Comparison of ENCODE assay signal across 8 mouse cellular contexts in the genomic region with DNA sequence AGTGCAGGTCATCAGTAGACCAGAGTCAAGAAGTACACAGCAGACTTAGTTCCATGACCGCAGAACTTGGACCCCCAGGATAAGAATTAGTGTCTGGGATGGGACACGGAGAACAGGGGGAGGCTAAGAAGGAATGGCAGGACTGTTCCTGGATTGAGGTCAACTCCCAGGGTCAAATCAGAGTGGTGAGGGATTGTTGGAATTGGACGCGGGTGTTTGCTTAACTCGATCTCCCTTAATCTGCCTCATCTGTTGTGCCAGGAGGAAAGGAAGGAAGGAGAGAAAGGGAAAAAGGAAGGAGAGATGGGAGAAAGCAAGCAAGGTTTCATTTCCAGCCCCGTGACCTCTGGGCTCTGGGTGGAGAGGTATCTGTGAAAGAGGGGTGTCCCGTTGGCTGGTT. TPM values are rescaled to one million over a fixed set of nuclear protein-coding genes. Genes with fewer than 3 reads are reported as not detected.
DNase-seq lines count a peak whose midpoint lies in the region; ATAC-seq lines count a peak whose summit lies in the region.

A gene (plus strand): TSS at position 301 of the 400 bp plus-strand sequence.

- peak within 1 kb of the TSS; percentile 71 for H3K4me2 ChIP-seq in kidney, embryonic 16.5 days (replicated peaks; ENCODE audit: low read depth, low read length)
- H3K4me2 ChIP-seq in embryonic facial prominence, embryonic 12.5 days (replicated peaks) = peak within 1 kb of the TSS; percentile 83
- H3K4me2 ChIP-seq in hindbrain, embryonic 11.5 days (replicated peaks; ENCODE audit: low read depth, low read length) = peak within 1 kb of the TSS; percentile 43
- peak within 1 kb of the TSS; percentile 69 for H3K4me2 ChIP-seq in midbrain, embryonic 14.5 days (ENCODE audit: low read length)

- no peak for DNase-seq in kidney, postnatal 10 days
- no peak for DNase-seq in hindbrain, embryonic 11.5 days (ENCODE audit: low spot score)
- DNase-seq in midbrain, embryonic 14.5 days = no peak
- no peak for DNase-seq in spleen, postnatal 14 days (ENCODE audit: low spot score in 2 of 2)
- DNase-seq in spleen, adult 12 weeks (ENCODE audit: low spot score) = no peak
- no peak for DNase-seq in thymus, postnatal 14 days

- H3K9me3 ChIP-seq in kidney, embryonic 16.5 days (ENCODE audit: low read length) = no peaks in the 10 kb centered on the region
- H3K9me3 ChIP-seq in embryonic facial prominence, embryonic 12.5 days = no peaks in the 10 kb centered on the region
- no peaks in the 10 kb centered on the region for H3K9me3 ChIP-seq in hindbrain, embryonic 11.5 days (ENCODE audit: control insufficient read depth, low read length)
- H3K9me3 ChIP-seq in midbrain, embryonic 14.5 days (ENCODE audit: control insufficient read depth, low read length) = no peaks in the 10 kb centered on the region

- peak within 1 kb of the TSS; percentile 76 for H3K4me3 ChIP-seq in kidney, embryonic 16.5 days (ENCODE audit: low read length)
- H3K4me3 ChIP-seq in embryonic facial prominence, embryonic 12.5 days = peak within 1 kb of the TSS; percentile 71
- peak within 1 kb of the TSS; percentile 74 for H3K4me3 ChIP-seq in hindbrain, embryonic 11.5 days (ENCODE audit: low read depth, low read length)
- peak within 1 kb of the TSS; percentile 79 for H3K4me3 ChIP-seq in midbrain, embryonic 14.5 days (replicated peaks; ENCODE audit: low read depth, low read length)

- H3K4me1 ChIP-seq in kidney, embryonic 16.5 days (ENCODE audit: insufficient read depth, low read length) = peaks cover 28% of the 10 kb centered on the region
- H3K4me1 ChIP-seq in embryonic facial prominence, embryonic 12.5 days = peaks cover 20% of the 10 kb centered on the region
- peaks cover 3% of the 10 kb centered on the region; the same call in 1 of the 2 replicates for H3K4me1 ChIP-seq in hindbrain, embryonic 11.5 days (replicated peaks; ENCODE audit: control insufficient read depth, insufficient read depth, low read length)
- H3K4me1 ChIP-seq in midbrain, embryonic 14.5 days (ENCODE audit: control insufficient read depth, insufficient read depth, low read length) = peaks cover 19% of the 10 kb centered on the region

- peak within 1 kb of the TSS; percentile 88 for H3K27ac ChIP-seq in kidney, embryonic 16.5 days (ENCODE audit: low read length)
- H3K27ac ChIP-seq in embryonic facial prominence, embryonic 12.5 days = peak within 1 kb of the TSS; percentile 96
- H3K27ac ChIP-seq in hindbrain, embryonic 11.5 days (ENCODE audit: low read depth, low read length) = peak within 1 kb of the TSS; percentile 75
- peak within 1 kb of the TSS; percentile 83 for H3K27ac ChIP-seq in midbrain, embryonic 14.5 days (replicated peaks; ENCODE audit: low read depth, low read length)

- ATAC-seq in kidney, embryonic 16.5 days (ENCODE audit: low FRiP score, low TSS enrichment) = no peak
- no peak for ATAC-seq in embryonic facial prominence, embryonic 12.5 days (ENCODE audit: insufficient number of reproducible peaks, insufficient read depth, low FRiP score, low TSS enrichment)
- no peak for ATAC-seq in hindbrain, embryonic 11.5 days (ENCODE audit: low FRiP score)
- no peak for ATAC-seq in midbrain, embryonic 14.5 days (ENCODE audit: low FRiP score, low TSS enrichment)

- H3K9ac ChIP-seq in kidney, embryonic 16.5 days (replicated peaks; ENCODE audit: low read length) = peak within 1 kb of the TSS; percentile 91
- H3K9ac ChIP-seq in embryonic facial prominence, embryonic 12.5 days = peak within 1 kb of the TSS; percentile 93
- peak within 1 kb of the TSS; percentile 85 for H3K9ac ChIP-seq in hindbrain, embryonic 11.5 days (ENCODE audit: low read depth, low read length)
- peak within 1 kb of the TSS; percentile 88 for H3K9ac ChIP-seq in midbrain, embryonic 14.5 days (replicated peaks; ENCODE audit: low read length)

- H3K27me3 ChIP-seq in kidney, embryonic 16.5 days (ENCODE audit: insufficient read depth, low read length) = no peaks in the 10 kb centered on the region
- no peaks in the 10 kb centered on the region for H3K27me3 ChIP-seq in embryonic facial prominence, embryonic 12.5 days
- H3K27me3 ChIP-seq in hindbrain, embryonic 11.5 days (ENCODE audit: control insufficient read depth, insufficient read depth, low read length) = no peaks in the 10 kb centered on the region
- H3K27me3 ChIP-seq in midbrain, embryonic 14.5 days (ENCODE audit: control insufficient read depth, insufficient read depth, low read length) = no peaks in the 10 kb centered on the region

- H3K36me3 ChIP-seq in kidney, embryonic 16.5 days (ENCODE audit: insufficient read depth, low read length) = peaks cover 36% of the 10 kb centered on the region
- peaks cover 59% of the 10 kb centered on the region for H3K36me3 ChIP-seq in embryonic facial prominence, embryonic 12.5 days
- peaks cover 23% of the 10 kb centered on the region for H3K36me3 ChIP-seq in hindbrain, embryonic 11.5 days (ENCODE audit: control insufficient read depth, insufficient read depth, low read length)
- H3K36me3 ChIP-seq in midbrain, embryonic 14.5 days (ENCODE audit: control insufficient read depth, insufficient read depth, low read length) = peaks cover 53% of the 10 kb centered on the region

- 12% methylated on average over 7 of the region's 7 CpGs for WGBS in kidney, embryonic 16.5 days
- WGBS in embryonic facial prominence, embryonic 12.5 days = 7% methylated on average over 7 of the region's 7 CpGs
- WGBS in hindbrain, embryonic 11.5 days = 17% methylated on average over 7 of the region's 7 CpGs
- WGBS in midbrain, embryonic 14.5 days = 16% methylated on average over 7 of the region's 7 CpGs

RNA-seq across cellular contexts. Expression of the gene that starts here (rescaled TPM):
- polyA plus RNA-seq in kidney, embryonic 16.5 days (2015; fragmentation: Nextera tagmentation; extraction: Ambion mirVana) = 442 and 470 TPM in 2 replicates
- polyA plus RNA-seq in embryonic facial prominence, embryonic 12.5 days (2016; fragmentation: Nextera tagmentation; extraction: Ambion mirVana) = 646 and 656 TPM in 2 replicates
- 266 and 286 TPM in 2 replicates for polyA plus RNA-seq in hindbrain, embryonic 11.5 days (2014; fragmentation: Nextera tagmentation; extraction: Ambion mirVana)
- 142 and 169 TPM in 2 replicates for polyA plus RNA-seq in midbrain, embryonic 14.5 days (2014; fragmentation: Nextera tagmentation; extraction: Ambion mirVana)
